Mouse (Mus musculus) neural tube, embryonic 11.5 days (tissue): ENCODE data around the gene Prr12. TPM values are rescaled to one million over a fixed set of nuclear protein-coding genes. Genes with fewer than 3 reads are reported as not detected.
A peak's percentile ranks its signal among the peaks of the same experiment; 100 is the strongest.
"Not testable (repeated sequence)": the region's sequence is repeated elsewhere in the genome, so short reads cannot be mapped to it uniquely, and the experiment has no call there.

Source experiments
- ATAC-seq: fragments of 200-750 bp; cut with Nextera tagmentation; 2 replicates; pipeline ENCODE4 v1.8.0; 2017; ENCODE audit warnings: moderate number of reproducible peaks, mild to moderate bottlenecking, moderate TSS enrichment, moderate library complexity; ENCODE audit not compliant: insufficient read depth, low FRiP score, low TSS enrichment
- DNase-seq: peaks from one replicate; pipeline ENCODE4 v3.0.0-alpha.2; 2015; ENCODE audit warnings: low spot score
- H3K27ac ChIP-seq: fragments of 300-500 bp; sonication (generic); 2 replicates; pipeline ENCODE4 v1.5.1; 2014; ENCODE audit warnings: low read depth, mild to moderate bottlenecking, low read length
- H3K27me3 ChIP-seq: fragments of 300-500 bp; sonication (generic); 2 replicates; pipeline ENCODE4 v1.6.1; 2014; ENCODE audit warnings: mild to moderate bottlenecking, low read length, mixed read lengths; ENCODE audit not compliant: control insufficient read depth, insufficient read depth
- H3K36me3 ChIP-seq: fragments of 300-500 bp; sonication (generic); 2 replicates; pipeline ENCODE4 v1.6.1; 2014; ENCODE audit warnings: mild to moderate bottlenecking, low read length, moderate library complexity, mixed read lengths; ENCODE audit not compliant: control insufficient read depth, insufficient read depth
- H3K4me1 ChIP-seq: fragments of 300-500 bp; sonication (generic); 2 replicates; pipeline ENCODE4 v1.6.1; 2014; ENCODE audit warnings: low read length, mixed read lengths; ENCODE audit not compliant: control insufficient read depth, insufficient read depth
- H3K4me2 ChIP-seq: fragments of 300-500 bp; sonication (generic); 2 replicates; pipeline ENCODE4 v1.6.1; 2014; ENCODE audit warnings: low read depth, mild to moderate bottlenecking, moderate library complexity
- H3K4me3 ChIP-seq: fragments of 300-500 bp; sonication (generic); 2 replicates; pipeline ENCODE4 v1.5.1; 2014; ENCODE audit warnings: low read depth, low read length
- H3K9ac ChIP-seq: fragments of 300-500 bp; sonication (generic); 2 replicates; pipeline ENCODE4 v1.6.1; 2014; ENCODE audit warnings: mild to moderate bottlenecking, low read length
- H3K9me3 ChIP-seq: fragments of 300-500 bp; sonication (generic); 2 replicates; pipeline ENCODE4 v1.6.1; 2016; ENCODE audit warnings: low read length; ENCODE audit not compliant: control insufficient read depth
- WGBS: fragments of 180-500 bp; shearing (Covaris S2); extraction: QIAGEN DNeasy Blood & Tissue Kit; methylation state at CpG from one replicate; pipeline ENCODE4 v1.1.7; 2014; 5-methylcytosine and 5-hydroxymethylcytosine counted together
- polyA plus RNA-seq: library from polyadenylated mRNA; unstranded; fragments of >200 nt; fragmentation: Nextera tagmentation; extraction: Ambion mirVana; gene quantifications from 2 replicates; pipeline ENCODE4 v1.2.1, GENCODE M21; 2014

Gene Prr12
- polyA plus RNA-seq, 1 experiment from 2014 or later, result 13.2 TPM

DNA sequence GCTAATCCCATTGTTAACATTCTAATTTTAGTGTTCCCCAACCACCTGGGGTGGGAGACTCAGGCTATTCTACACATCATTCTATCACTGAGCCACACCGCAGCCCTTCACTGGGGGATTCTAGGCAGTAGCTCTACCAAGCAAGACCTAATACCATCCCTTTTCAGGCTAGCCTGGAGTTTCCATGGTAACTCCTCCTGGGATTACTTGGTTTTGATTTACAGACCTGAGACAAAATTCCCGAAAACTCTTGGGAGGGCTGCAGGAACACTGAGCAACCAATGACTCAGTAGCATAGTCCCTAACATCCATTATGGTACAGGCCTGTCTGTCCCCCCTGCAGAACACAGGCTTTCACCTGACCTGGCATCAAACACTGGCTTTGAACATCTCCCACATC is 26.4 kb downstream of the Prr12 start:
- Histone ChIP-seq H3K27ac (no peak overlapping the region), H3K9ac (no peak overlapping the region), H3K4me1 (no peaks in the 10 kb centered on the region), H3K36me3 (peaks cover 28% of the 10 kb centered on the region), H3K9me3 (no peaks in the 10 kb centered on the region), H3K4me3 (no peak overlapping the region), H3K4me2 (no peak overlapping the region), H3K27me3 (no peaks in the 10 kb centered on the region)
- WGBS, result 51% methylated on average over 2 of the region's 2 CpGs
- DNase-seq, result no peak
- peak; percentile 15; the same call in 1 of the 2 replicates for ATAC-seq

GRCm38 (mm10) chr7:45025601-45026220 is 27.0 kb downstream of the Prr12 start:
- peaks cover 24% of the 10 kb centered on the region for H3K36me3 ChIP-seq
- no peak overlapping the region for H3K4me2 ChIP-seq
- no peaks in the 10 kb centered on the region for H3K9me3 ChIP-seq
- H3K4me1 ChIP-seq, result no peaks in the 10 kb centered on the region
- H3K4me3 ChIP-seq, result no peak overlapping the region
- DNase-seq (no peak), ATAC-seq (no peak)
- 80% methylated on average over 8 of the region's 8 CpGs for WGBS
- H3K27ac ChIP-seq, result no peak overlapping the region
- H3K27me3 ChIP-seq, result no peaks in the 10 kb centered on the region
- H3K9ac ChIP-seq, result no peak overlapping the region

DNA sequence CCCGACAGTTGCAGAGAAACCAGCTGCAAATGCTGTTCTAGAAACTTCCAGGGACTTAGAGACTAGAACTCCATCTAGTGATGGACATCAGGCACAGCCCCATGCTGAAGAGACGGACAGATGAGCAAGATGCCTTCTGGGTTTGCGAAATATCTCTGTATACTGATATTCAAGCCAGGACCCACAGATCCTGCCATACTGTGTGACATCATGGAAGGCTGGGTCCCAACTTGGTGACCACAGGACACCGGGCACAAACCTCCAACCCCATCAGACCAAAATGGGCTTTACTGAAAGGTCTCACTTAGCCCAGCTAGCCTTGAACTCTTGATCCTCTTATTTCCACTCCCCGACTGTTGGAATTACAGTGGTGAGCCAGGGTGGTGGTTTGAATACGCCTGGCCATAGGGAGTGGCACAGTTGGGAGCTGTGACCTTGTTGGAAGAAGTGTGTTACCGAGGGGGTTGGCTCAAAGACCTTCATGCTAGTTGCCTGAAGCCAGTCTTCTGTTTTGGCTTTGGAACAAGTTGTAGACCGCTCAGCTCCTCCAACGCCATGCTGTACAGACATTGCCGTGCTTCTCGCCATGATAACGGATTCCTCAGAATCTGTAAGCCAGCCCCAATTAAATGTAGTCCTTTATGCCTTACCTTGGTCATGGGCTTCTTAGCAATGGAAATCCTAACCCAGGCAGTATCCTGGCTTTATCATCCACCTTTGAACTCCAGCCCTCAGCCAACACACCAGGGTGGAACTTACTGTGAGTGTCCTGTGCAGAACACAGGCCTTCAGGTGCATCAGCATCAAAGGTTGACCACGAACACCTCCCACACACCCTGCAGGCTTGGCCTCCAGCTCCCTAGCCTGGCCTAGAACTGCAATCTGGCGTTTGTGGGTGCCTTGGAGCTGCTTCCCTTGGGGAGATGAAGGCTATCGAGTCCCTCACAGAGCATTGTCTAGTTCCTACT is 28.1 kb downstream of the Prr12 start:
- Histone ChIP-seq H3K27me3 (no peaks in the 10 kb centered on the region), H3K4me3 (no peak overlapping the region), H3K9me3 (no peaks in the 10 kb centered on the region), H3K27ac (no peak overlapping the region), H3K4me1 (no peaks in the 10 kb centered on the region), H3K9ac (no peak overlapping the region), H3K4me2 (no peak overlapping the region), H3K36me3 (peaks cover 18% of the 10 kb centered on the region)
- DNase-seq (no peak), ATAC-seq (no peak)
- WGBS, result 88% methylated on average over 15 of the region's 15 CpGs

- WGBS, result 79% methylated on average over 5 of the region's 5 CpGs
- peaks cover 12% of the 10 kb centered on the region for H3K36me3 ChIP-seq
- not testable (repeated sequence) for H3K27me3 ChIP-seq, ATAC-seq, H3K9ac ChIP-seq, DNase-seq, H3K4me1 ChIP-seq, H3K4me3 ChIP-seq, H3K27ac ChIP-seq, H3K9me3 ChIP-seq, H3K4me2 ChIP-seq
Measured at GRCm38 (mm10) chr7:45023711-45024110, 29.0 kb downstream of the Prr12 start.

DNA sequence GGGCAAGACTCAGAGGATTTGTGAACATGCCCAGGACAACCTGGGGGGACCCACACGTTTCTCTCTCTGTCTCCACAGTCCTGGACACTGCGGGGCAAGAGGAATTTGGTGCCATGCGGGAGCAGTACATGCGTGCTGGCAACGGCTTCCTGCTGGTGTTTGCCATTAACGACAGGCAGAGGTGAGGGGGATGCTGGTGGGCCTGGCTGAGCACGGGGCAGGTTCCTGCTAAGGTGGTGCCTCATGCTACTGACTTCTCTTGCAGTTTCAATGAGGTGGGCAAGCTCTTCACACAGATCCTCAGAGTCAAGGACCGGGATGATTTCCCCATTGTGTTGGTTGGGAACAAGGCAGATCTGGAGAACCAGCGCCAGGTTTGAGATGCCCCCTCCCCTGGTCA is 32.5 kb downstream of the Prr12 start:
- H3K4me3 ChIP-seq, result no peak overlapping the region
- peaks cover 5% of the 10 kb centered on the region; the same call in 1 of the 2 replicates for H3K4me1 ChIP-seq
- no peak overlapping the region for H3K27ac ChIP-seq
- H3K4me2 ChIP-seq, result no peak overlapping the region
- DNase-seq, result no peak
- H3K36me3 ChIP-seq, result no peaks in the 10 kb centered on the region
- no peak overlapping the region for H3K9ac ChIP-seq
- H3K9me3 ChIP-seq, result no peaks in the 10 kb centered on the region
- no peaks in the 10 kb centered on the region for H3K27me3 ChIP-seq
- ATAC-seq, result no peak
- 70% methylated on average over 9 of the region's 9 CpGs for WGBS

DNA sequence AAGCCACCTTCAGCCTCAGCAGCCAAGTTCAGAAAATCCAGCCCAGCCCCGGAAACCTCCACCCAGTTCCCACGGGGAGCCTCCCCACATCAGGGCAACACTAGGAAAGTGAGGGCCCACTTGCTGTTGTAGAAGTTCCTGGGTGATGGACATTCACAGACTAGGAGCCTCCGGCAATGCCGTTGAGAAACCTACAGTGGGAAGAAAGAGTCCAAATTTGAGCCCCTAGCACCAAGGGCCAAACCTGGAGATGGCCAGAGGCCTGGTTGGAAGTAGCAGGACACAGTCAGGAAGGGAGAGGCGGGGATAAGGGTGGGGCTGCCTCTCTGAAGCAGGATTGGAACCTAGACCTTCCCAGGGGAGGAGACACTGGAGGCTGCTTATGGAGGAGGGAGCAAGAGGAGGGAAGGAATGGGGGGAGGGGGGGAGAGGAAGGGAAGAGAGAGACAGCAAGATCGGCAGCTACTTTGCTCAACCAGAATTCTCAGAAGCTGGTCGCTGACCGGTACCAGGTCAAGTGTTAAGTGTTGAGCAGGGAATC is 33.6 kb downstream of the Prr12 start:
- 38% methylated on average over 8 of the region's 8 CpGs for WGBS
- Histone ChIP-seq H3K27me3 (no peaks in the 10 kb centered on the region), H3K9ac (no peak overlapping the region), H3K4me2 (no peak overlapping the region), H3K9me3 (no peaks in the 10 kb centered on the region), H3K4me3 (no peak overlapping the region), H3K36me3 (no peaks in the 10 kb centered on the region; the same call in 1 of the 2 replicates), H3K4me1 (peaks cover 12% of the 10 kb centered on the region), H3K27ac (no peak overlapping the region)
- ATAC-seq (no peak), DNase-seq (no peak)

- ATAC-seq (peak; percentile 82), DNase-seq (peak; percentile 89)
- no peaks in the 10 kb centered on the region for H3K9me3 ChIP-seq
- peak within 1 kb of the TSS; percentile 69 for H3K9ac ChIP-seq
- H3K27ac ChIP-seq, result peak within 1 kb of the TSS; percentile 75
- peak within 1 kb of the TSS; percentile 76 for H3K4me3 ChIP-seq
- peak within 1 kb of the TSS; percentile 84 for H3K4me2 ChIP-seq
- no peaks in the 10 kb centered on the region for H3K27me3 ChIP-seq
- WGBS, result under 1% methylated on average over 32 of the region's 36 CpGs
- peaks cover 12% of the 10 kb centered on the region for H3K4me1 ChIP-seq
- peaks cover 6% of the 10 kb centered on the region for H3K36me3 ChIP-seq
Measured at GRCm38 (mm10) chr7:45017242-45018061, 35.2 kb downstream of the Prr12 start, which contains the start of gene Rras. Gene Rras (plus strand): TSS chr7:45017961.

- Histone ChIP-seq H3K27ac (peak overlapping the region; percentile 72), H3K4me3 (peak overlapping the region; percentile 76), H3K4me2 (peak overlapping the region; percentile 84), H3K36me3 (peaks cover 11% of the 10 kb centered on the region), H3K4me1 (peaks cover 12% of the 10 kb centered on the region), H3K9me3 (no peaks in the 10 kb centered on the region), H3K9ac (peak overlapping the region; percentile 69; the same call in 1 of the 2 replicates), H3K27me3 (no peaks in the 10 kb centered on the region)
- no peak for DNase-seq
- 2% methylated on average over 4 of the region's 4 CpGs for WGBS
- ATAC-seq, result no peak
Measured at GRCm38 (mm10) chr7:45016761-45017160, 35.9 kb downstream of the Prr12 start.
